Mouse (Mus musculus): ENCODE results near the gene Zfp341. TPM values are rescaled to one million over a fixed set of nuclear protein-coding genes. Genes with fewer than 3 reads are reported as not detected.

Zfp341 gene
- total and polyA plus RNA-seq, 3 experiments = 0.93 to 11.1 (median 5.4) TPM

DNA sequence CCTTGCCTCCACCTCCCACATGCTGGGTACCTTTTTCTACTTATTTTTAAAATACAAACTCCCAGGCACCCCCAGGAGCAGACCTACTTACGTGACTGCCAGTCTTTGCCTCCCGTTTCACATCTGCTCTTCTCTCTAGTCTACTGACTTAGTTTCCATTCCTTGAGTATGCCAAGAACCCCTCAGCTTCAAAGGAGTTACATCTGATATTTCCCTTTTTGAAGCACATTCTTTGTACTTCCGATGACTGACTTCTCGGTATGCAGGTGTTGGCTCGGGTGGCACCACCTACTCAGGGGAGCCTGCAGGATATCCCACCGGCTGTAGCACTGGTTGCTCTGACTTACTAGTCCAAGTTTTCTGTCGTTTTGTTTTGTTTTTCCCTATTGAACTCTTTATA lies 8.9 kb upstream of the Zfp341 start:
- Histone ChIP-seq H3K4me3 (ENCODE audit: low read depth, low read length) (peak overlapping the region; percentile 75), H3K27me3 (ENCODE audit: insufficient read depth, low read length) (0 out of 2 replicates have a peak, but pooled peaks cover 6% of the 10 kb centered on the region), H3K4me1 (ENCODE audit: insufficient read depth, low read depth, low read length) (peaks cover 32% of the 10 kb centered on the region), H3K9me3 (replicated peaks) (no peaks in the 10 kb centered on the region), H3K36me3 (replicated peaks) (peaks cover 18% of the 10 kb centered on the region)
- TF ChIP-seq GATA1 (IDR thresholded peaks at IDR 0.05; ENCODE audit: borderline replicate concordance, low read length) (no peak), TAL1 (conservative IDR thresholded peaks at IDR 0.05; ENCODE audit: low read depth, low read length) (no peak), GATA2 (IDR thresholded peaks at IDR 0.05; ENCODE audit: borderline replicate concordance, low read depth, low read length) (no peak), CTCF (IDR thresholded peaks at IDR 0.05; ENCODE audit: low read depth, low read length) (no peak), POLR2AphosphoS5 (IDR thresholded peaks at IDR 0.05; ENCODE audit: insufficient replicate concordance, low read depth, low read length) (no peak)
- ATAC-seq (ENCODE audit: extremely low read depth, insufficient number of reproducible peaks, low FRiP score, poor library complexity, severe bottlenecking) (no peak), DNase-seq (ENCODE audit: low spot score) (no peak)

DNA sequence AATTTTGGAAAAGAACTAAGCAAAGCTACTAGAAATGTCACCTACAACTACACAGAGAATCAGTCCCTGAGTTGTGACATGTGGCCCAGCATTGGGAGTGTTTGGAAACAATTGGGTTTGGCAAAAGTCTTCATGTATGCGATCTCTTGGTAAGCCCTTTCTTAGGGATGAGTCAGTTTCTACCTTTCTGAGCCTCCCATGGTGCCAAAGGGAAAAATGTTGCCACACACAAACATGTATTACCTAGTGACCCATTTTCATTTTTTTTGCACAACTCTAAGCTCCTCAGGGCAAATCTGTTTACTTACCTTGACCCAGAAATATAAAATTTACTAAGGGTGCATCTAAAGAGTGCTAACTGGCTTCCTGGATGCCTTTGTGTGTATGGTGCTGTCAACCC lies 6.1 kb upstream of the Zfp341 start:
- TF ChIP-seq GATA2 (IDR thresholded peaks at IDR 0.05; ENCODE audit: borderline replicate concordance, low read depth, low read length) = no peak
- TF ChIP-seq TAL1 (conservative IDR thresholded peaks at IDR 0.05; ENCODE audit: low read depth, low read length) = no peak
- no peak for TF ChIP-seq POLR2AphosphoS5 (IDR thresholded peaks at IDR 0.05; ENCODE audit: insufficient replicate concordance, low read depth, low read length)
- TF ChIP-seq CTCF (IDR thresholded peaks at IDR 0.05; ENCODE audit: low read depth, low read length) = no peak
- TF ChIP-seq GATA1 (IDR thresholded peaks at IDR 0.05; ENCODE audit: borderline replicate concordance, low read length) = no peak
- H3K4me3 ChIP-seq (ENCODE audit: low read depth, low read length) = no peak overlapping the region
- ATAC-seq (ENCODE audit: extremely low read depth, insufficient number of reproducible peaks, low FRiP score, poor library complexity, severe bottlenecking) (no peak), DNase-seq (ENCODE audit: low spot score) (no peak)
- peaks cover 39% of the 10 kb centered on the region for H3K4me1 ChIP-seq (ENCODE audit: insufficient read depth, low read depth, low read length)
- H3K9me3 ChIP-seq (replicated peaks) = no peaks in the 10 kb centered on the region
- peaks cover 2% of the 10 kb centered on the region for H3K36me3 ChIP-seq (replicated peaks)
- 0 out of 2 replicates have a peak, but pooled peaks cover 6% of the 10 kb centered on the region for H3K27me3 ChIP-seq (ENCODE audit: insufficient read depth, low read length)

DNA sequence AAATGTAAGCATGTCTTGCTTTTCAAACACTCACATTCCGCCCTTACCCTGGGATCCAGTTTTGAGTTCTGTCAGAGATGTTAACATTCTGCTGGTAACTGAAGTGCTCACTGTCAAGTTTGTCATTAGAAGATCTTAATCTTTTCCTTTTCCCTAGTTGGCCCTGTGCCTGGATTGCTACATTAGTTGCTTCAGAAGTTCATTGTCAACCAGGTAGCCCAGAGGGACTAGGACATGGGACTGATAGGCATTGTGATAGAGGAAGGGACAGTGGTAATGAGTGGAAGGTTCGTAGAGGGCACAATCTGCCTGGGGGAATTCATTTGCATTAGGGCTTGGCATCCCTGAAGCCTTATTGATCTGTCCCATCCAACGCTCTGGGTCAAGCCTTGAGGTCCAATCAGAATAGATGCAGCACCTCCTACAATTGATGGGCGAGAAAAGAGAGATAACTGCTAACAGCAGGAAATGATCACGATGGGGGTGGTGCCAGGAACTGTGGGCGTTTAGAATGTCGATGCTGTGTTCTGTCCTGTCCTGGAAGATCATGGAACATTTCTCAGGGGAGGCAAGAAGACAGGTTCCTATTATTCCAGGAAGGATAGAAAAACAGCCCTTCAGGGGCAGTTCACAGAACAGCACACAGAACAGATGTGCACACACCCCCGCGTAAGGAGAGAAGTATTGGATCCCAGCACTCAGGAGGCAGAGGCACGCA lies 3.9 kb upstream of the Zfp341 start:
- ATAC-seq (ENCODE audit: extremely low read depth, insufficient number of reproducible peaks, low FRiP score, poor library complexity, severe bottlenecking) (no peak), DNase-seq (ENCODE audit: low spot score) (no peak)
- Histone ChIP-seq H3K27me3 (ENCODE audit: insufficient read depth, low read length) (0 out of 2 replicates have a peak, but pooled peaks cover 6% of the 10 kb centered on the region), H3K36me3 (replicated peaks) (no peaks in the 10 kb centered on the region), H3K4me3 (ENCODE audit: low read depth, low read length) (no peak overlapping the region), H3K4me1 (ENCODE audit: insufficient read depth, low read depth, low read length) (peaks cover 41% of the 10 kb centered on the region), H3K9me3 (replicated peaks) (no peaks in the 10 kb centered on the region)
- TF ChIP-seq CTCF (IDR thresholded peaks at IDR 0.05; ENCODE audit: low read depth, low read length) (no peak), TAL1 (conservative IDR thresholded peaks at IDR 0.05; ENCODE audit: low read depth, low read length) (no peak), POLR2AphosphoS5 (IDR thresholded peaks at IDR 0.05; ENCODE audit: insufficient replicate concordance, low read depth, low read length) (no peak), GATA1 (IDR thresholded peaks at IDR 0.05; ENCODE audit: borderline replicate concordance, low read length) (no peak), GATA2 (IDR thresholded peaks at IDR 0.05; ENCODE audit: borderline replicate concordance, low read depth, low read length) (no peak)

DNA sequence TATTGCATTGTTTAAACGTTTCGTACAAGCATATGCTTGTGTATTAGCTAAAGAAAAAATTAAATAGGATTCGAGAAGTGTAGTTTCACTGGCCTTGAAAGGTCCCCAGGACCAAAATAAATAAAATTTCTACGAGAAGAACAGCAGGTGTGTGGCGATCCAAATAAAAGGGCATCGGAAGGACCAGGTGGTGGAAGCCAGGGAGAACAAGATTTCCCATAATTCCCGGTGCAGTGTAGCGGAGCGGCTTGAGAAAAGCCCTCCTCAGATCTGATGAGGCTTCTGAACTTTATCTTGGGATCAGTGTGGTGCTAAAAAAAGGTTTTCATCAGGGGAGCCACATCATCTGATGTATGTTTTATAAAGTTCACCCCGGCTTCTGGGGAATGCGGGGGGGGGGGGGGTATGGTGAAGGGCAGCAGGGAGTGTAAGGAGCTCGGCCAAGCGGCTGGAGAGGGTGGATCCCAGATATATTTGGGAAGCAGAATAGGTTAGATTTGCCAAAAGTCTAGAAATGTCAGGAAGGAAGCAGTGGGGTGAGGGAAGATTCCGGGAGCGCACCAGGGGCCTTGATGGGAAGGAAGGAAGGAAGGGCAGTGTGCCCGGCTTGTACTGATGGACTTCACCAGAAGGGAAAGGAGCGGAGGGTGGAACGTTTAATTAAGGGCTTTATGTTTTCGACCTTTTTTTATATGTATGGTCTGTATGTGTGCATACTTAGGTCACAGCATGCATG lies 1.9 kb downstream of the Zfp341 start:
- no peaks in the 10 kb centered on the region for H3K9me3 ChIP-seq (replicated peaks)
- TF ChIP-seq TAL1 (conservative IDR thresholded peaks at IDR 0.05; ENCODE audit: low read depth, low read length) (no peak), POLR2AphosphoS5 (IDR thresholded peaks at IDR 0.05; ENCODE audit: insufficient replicate concordance, low read depth, low read length) (no peak), CTCF (IDR thresholded peaks at IDR 0.05; ENCODE audit: low read depth, low read length) (no peak), GATA1 (IDR thresholded peaks at IDR 0.05; ENCODE audit: borderline replicate concordance, low read length) (no peak), GATA2 (IDR thresholded peaks at IDR 0.05; ENCODE audit: borderline replicate concordance, low read depth, low read length) (no peak)
- no peaks in the 10 kb centered on the region for H3K27me3 ChIP-seq (ENCODE audit: insufficient read depth, low read length)
- peaks cover 49% of the 10 kb centered on the region for H3K4me1 ChIP-seq (ENCODE audit: insufficient read depth, low read depth, low read length)
- no peak for DNase-seq (ENCODE audit: low spot score)
- no peak for ATAC-seq (ENCODE audit: extremely low read depth, insufficient number of reproducible peaks, low FRiP score, poor library complexity, severe bottlenecking)
- H3K4me3 ChIP-seq (ENCODE audit: low read depth, low read length) = peak overlapping the region; percentile 23; the same call in 1 of the 2 replicates
- peaks cover 16% of the 10 kb centered on the region for H3K36me3 ChIP-seq (replicated peaks)

DNA sequence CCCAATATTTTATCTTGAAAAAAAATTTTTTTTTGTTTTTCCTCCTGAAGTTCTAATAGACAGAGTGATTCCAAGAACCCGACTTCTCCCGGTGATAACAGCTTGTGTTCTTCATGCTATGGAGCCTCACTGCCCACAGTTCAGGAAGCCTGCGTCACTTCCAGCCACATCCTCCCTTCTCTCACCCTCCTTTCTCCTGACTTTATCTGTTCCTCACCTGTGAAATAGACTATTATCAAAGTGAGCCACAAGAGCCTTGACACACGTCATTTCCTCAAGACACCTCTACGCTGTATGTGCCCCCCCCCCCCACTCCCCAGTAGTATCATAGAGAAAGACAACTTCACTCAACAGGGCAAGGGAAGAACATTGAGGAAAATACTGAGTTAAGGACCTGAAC lies 2.6 kb downstream of the Zfp341 start:
- H3K4me3 ChIP-seq (ENCODE audit: low read depth, low read length) = no peak overlapping the region; the same call in 1 of the 2 replicates
- H3K4me1 ChIP-seq (ENCODE audit: insufficient read depth, low read depth, low read length) = peaks cover 49% of the 10 kb centered on the region
- ATAC-seq (ENCODE audit: extremely low read depth, insufficient number of reproducible peaks, low FRiP score, poor library complexity, severe bottlenecking) (peak; percentile 51), DNase-seq (ENCODE audit: low spot score) (peak; percentile 53)
- TF ChIP-seq TAL1 (conservative IDR thresholded peaks at IDR 0.05; ENCODE audit: low read depth, low read length) (peak; percentile 27; the same call in 1 of the 2 replicates), GATA2 (IDR thresholded peaks at IDR 0.05; ENCODE audit: borderline replicate concordance, low read depth, low read length) (no peak), CTCF (IDR thresholded peaks at IDR 0.05; ENCODE audit: low read depth, low read length) (no peak), POLR2AphosphoS5 (IDR thresholded peaks at IDR 0.05; ENCODE audit: insufficient replicate concordance, low read depth, low read length) (no peak), GATA1 (IDR thresholded peaks at IDR 0.05; ENCODE audit: borderline replicate concordance, low read length) (no peak)
- no peaks in the 10 kb centered on the region for H3K27me3 ChIP-seq (ENCODE audit: insufficient read depth, low read length)
- H3K9me3 ChIP-seq (replicated peaks) = no peaks in the 10 kb centered on the region
- H3K36me3 ChIP-seq (replicated peaks) = peaks cover 23% of the 10 kb centered on the region

DNA sequence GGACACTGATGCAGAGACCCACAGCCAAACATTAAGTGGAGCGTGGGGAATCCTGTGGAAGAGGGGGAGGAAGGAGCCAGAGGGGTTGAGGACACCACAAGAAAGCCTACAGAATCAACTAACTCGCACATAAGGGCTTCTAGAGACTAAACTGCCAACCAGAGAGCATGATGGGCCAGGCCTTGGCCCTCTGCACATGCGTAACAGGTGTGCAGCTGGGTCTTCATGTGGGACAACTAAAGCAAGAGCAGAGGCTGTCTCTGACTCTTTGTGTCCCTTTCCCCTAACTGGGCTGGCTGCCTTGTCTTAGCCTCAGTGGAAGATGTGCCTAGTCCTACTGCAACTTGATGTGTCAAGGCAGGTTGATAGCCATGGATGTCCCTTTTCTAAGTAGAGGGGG lies 4.0 kb downstream of the Zfp341 start:
- peaks cover 28% of the 10 kb centered on the region for H3K36me3 ChIP-seq (replicated peaks)
- peaks cover 46% of the 10 kb centered on the region for H3K4me1 ChIP-seq (ENCODE audit: insufficient read depth, low read depth, low read length)
- no peaks in the 10 kb centered on the region for H3K9me3 ChIP-seq (replicated peaks)
- DNase-seq (ENCODE audit: low spot score) = no peak
- H3K27me3 ChIP-seq (ENCODE audit: insufficient read depth, low read length) = no peaks in the 10 kb centered on the region
- H3K4me3 ChIP-seq (ENCODE audit: low read depth, low read length) = no peak overlapping the region
- TF ChIP-seq TAL1 (conservative IDR thresholded peaks at IDR 0.05; ENCODE audit: low read depth, low read length) (no peak), CTCF (IDR thresholded peaks at IDR 0.05; ENCODE audit: low read depth, low read length) (no peak), GATA1 (IDR thresholded peaks at IDR 0.05; ENCODE audit: borderline replicate concordance, low read length) (no peak), GATA2 (IDR thresholded peaks at IDR 0.05; ENCODE audit: borderline replicate concordance, low read depth, low read length) (no peak), POLR2AphosphoS5 (IDR thresholded peaks at IDR 0.05; ENCODE audit: insufficient replicate concordance, low read depth, low read length) (no peak)
- no peak for ATAC-seq (ENCODE audit: extremely low read depth, insufficient number of reproducible peaks, low FRiP score, poor library complexity, severe bottlenecking)

All from G1E (cell line).